Mouse (Mus musculus) splenic B cell, adult 2 months (primary cell): ENCODE data around the gene Mettl8.

Source experiments
- DNase-seq: peaks from one replicate; pipeline ENCODE4 v3.0.0-alpha.2; 2011; ENCODE audit warnings: low read depth, low spot score
- H3K27me3 ChIP-seq: 2 replicates; pipeline ENCODE4 v1.6.1; 2012; ENCODE audit warnings: mild to moderate bottlenecking, low read length, moderate library complexity, mixed read lengths; ENCODE audit not compliant: control insufficient read depth, poor library complexity, insufficient read depth, severe bottlenecking
- H3K36me3 ChIP-seq: 2 replicates; pipeline ENCODE4 v1.6.1; 2012; ENCODE audit warnings: mild to moderate bottlenecking, low read length, moderate library complexity, mixed read lengths; ENCODE audit not compliant: control insufficient read depth, poor library complexity, insufficient read depth, severe bottlenecking

Mettl8 gene

DNA sequence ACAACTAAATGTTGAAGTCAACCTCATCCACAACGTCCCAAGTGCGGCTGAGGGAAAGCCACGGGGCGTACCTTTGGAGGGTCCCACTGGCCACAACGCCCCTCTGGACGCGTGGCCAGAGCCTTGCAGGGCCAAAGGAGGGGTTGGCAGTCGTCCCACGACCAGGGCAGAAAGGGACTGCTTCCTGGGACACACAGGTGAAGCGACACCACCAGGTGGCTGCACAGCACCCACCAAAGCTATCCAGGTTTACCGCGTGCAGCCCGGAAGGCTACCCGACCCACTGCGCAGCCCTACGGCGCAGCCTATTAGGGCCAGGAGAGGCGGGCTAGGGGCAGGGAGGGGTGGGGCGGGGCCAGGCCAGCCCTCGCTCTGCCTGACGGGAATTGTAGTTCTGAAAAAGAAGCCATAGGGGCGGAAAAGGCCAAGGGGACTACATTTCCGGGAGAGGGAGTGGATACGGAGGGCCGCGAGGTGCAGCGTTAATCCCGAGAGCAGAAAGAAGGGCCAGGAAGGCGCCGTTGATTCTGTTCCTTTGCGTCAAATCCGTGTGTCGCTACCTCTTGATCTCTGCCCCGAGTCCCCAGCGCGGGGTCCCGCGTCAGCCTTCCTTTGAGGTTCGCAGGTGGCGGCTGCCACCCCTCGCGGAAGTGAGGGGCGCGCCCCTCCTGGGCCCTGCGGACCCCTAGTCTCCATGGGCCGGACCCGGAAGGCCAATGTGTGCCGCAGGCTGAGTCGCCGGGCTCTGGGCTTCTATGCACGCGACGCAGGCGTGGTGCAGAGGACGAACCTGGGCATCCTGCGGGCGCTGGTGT is at the start of gene Mettl8, which contains the start of gene Dcaf17:
Gene Mettl8 (minus strand): TSS at position 284 of the 815 bp plus-strand sequence.
Gene Dcaf17 (plus strand): TSS at position 29 of the 815 bp plus-strand sequence.
- H3K27me3 ChIP-seq: no peaks in the 10 kb centered on the region
- DNase-seq: peak; percentile 97
- peaks cover 6% of the 10 kb centered on the region; the same call in 1 of the 2 replicates for H3K36me3 ChIP-seq

DNA sequence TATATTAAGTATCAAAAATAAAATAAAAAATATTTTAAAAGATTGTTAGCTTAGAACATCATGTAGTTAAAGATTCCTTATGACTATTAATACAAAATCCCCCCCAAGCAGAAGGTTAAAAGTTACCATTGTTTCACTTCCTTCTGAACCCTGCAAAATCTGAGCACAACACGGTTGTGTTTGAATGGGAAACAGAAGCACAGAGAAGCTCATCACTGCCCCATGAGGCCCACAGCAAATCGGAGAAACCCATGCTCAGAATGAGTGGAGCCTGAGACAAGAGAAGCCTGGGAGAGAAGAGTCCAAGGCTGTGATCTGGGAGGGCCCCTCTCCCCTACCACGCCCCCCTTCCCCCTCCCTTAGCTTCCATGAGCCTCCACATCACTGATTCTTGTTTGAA is 49.3 kb upstream of the Mettl8 start:
- peaks cover 2% of the 10 kb centered on the region; the same call in 1 of the 2 replicates for H3K36me3 ChIP-seq
- no peaks in the 10 kb centered on the region for H3K27me3 ChIP-seq
- DNase-seq: peak; percentile 72

DNA sequence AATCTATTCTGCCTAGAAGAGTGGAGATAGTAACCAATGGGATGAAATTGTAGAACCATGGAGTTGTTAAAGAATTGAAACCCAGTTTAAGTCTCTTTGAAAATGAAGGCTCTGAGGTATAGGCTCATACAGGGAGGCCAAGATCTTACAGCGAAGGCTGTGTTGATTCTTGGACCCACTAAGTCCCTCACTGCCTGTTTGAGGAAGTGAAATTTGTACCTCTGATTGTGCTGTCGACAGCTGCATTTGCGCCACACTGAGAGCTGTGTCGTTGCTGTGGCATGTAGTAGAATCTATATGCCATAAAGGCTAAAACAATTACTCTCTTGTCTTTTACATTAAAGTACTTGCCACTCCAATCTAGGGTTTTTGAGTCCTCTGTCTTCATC is 47.9 kb upstream of the Mettl8 start:
- peaks cover 2% of the 10 kb centered on the region; the same call in 1 of the 2 replicates for H3K36me3 ChIP-seq
- no peaks in the 10 kb centered on the region for H3K27me3 ChIP-seq
- peak; percentile 75 for DNase-seq

DNA sequence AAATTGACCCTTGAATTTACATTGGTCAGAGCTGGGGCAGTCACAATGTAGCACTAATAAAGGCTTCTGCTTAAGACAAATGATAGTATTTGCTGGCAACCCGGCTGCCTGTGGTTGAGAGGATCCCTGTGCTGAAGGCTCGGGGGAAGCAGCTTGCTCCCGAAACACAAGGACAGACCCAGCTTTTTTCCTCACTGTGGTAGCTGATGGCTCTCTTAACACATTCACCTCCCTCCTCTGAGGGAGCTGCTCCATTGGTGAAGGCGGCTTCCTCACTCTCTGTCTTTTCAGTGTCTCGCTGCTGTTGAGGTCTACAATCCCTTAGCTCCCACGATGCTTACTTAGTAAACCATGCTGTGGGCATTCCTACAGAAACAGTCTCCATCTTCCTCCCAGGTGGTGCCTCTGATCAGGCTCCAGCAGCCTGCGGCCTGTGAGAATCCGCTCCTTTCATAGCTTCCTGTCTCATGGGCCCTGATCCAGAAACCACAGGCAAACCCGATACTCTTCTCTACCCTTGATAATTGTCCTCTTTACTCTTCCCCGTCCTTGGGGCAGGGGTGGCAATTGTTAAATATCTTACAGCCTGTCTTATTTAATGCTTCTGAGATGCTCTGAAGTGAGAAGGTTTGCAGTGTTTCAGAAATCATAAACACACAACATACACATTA is 47.4 kb upstream of the Mettl8 start:
- H3K27me3 ChIP-seq: no peaks in the 10 kb centered on the region
- H3K36me3 ChIP-seq: peaks cover 2% of the 10 kb centered on the region; the same call in 1 of the 2 replicates
- DNase-seq: no peak

DNA sequence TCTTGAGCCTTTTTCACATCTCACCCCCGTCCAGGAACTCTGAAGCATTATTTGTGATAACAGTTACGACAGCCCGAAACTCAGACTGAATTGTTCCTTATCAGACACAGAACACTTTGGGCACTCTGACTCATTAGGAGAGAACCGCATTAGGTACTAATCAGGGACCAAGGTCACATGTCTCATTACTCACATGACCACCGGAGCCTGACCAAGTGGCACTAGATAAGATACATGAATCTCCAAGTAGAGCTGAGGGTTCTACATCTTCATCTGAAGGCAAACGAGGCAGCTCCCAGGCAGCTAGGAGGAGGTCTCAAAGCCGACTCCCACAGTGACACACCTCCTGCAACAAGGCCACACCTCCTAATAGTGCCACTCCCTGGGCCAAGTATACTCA is 40.8 kb upstream of the Mettl8 start:
- DNase-seq: no peak
- Histone ChIP-seq H3K36me3 (peaks cover 6% of the 10 kb centered on the region; the same call in 1 of the 2 replicates), H3K27me3 (no peaks in the 10 kb centered on the region)

DNA sequence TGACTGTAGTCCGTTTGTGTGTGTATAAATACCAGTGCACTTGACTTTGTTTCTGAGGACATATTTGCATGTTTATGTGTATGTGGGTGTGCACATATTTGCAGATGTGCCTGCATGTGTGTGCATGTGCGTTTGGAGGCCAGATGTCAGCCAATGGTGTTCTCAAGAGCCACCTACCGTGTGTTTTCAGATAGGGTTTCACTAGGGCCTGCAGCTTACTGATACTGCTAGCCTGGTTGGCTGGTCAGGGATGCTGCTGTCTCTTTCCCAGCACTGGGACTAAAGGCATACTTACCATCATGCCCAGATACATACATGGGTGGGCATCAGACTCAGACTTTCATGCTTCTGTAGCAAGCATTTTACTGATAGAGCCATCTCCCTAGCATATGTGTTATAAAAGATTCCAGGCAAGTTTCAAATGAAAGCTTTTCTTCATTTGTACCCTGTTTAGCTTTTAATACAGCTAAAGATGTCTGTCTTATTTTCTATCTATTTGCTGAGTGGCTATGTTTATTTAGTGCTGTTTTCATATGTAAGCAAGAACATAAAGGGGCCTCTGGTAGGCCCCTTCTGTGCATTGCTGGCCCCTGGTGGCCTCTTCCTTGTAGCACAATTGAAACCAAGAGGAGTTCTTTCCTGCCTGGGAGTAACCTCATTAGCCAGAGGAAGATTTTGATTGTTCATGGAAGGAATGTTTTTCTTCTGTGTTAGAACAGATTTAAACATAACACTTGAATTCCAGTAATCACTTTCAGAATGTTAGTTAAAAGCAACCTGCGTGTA is 35.5 kb upstream of the Mettl8 start:
- Histone ChIP-seq H3K27me3 (no peaks in the 10 kb centered on the region), H3K36me3 (peaks cover 9% of the 10 kb centered on the region; the same call in 1 of the 2 replicates)
- DNase-seq: no peak

DNA sequence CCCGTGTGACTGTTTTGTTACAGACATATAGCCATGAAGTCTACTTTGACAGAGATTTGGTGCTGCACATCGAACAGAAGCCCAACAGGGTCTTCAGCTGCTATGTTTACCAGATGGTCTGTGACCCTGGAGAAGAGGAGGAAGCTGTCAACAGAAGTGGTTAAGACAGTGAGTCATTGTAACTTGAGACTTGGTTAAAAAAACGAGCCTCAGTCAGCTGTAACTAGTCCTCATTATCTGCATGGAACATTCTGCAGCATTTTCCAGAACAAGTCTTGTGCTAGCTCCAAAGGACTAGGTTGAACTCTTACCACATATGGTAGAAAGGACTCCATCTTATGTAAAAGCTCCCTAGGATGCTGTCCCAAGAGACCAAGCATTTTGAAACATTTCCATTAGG is 34.4 kb upstream of the Mettl8 start:
- peaks cover 9% of the 10 kb centered on the region; the same call in 1 of the 2 replicates for H3K36me3 ChIP-seq
- no peaks in the 10 kb centered on the region for H3K27me3 ChIP-seq
- no peak for DNase-seq

DNA sequence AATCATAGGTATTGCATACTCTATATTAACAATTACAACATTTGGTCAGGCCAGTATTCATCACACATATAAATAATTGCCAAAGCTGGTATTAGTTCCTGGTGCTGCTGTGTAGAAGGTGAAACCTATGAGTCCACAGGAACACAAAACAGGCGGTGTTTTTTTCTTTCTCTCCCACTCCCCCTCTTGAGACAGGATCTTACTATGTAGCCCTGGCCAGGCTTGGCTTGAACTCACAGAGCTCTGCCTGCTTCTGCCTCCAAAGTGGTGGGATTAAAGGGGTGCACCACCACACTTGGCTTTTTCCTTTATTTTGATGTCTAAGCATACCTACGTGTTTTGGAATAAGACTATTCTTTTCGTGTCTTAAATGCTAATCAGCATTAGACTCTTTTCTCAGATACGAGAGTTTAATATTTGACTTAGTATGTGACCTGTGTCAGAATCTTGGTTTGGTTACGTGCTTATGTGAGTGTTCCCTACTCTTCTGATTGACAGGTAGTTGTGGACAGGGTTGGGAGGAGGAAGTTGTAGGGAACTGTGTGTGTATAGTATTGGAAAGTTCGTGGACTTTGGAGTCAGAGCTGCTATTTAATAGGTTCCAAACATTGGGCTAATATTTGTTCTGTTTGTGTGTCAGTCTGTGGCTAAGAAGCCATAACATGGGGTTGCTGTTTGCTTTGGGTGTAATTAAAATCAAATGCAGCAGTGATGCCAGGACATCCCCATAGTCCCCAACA is 28.2 kb upstream of the Mettl8 start:
- DNase-seq: no peak
- Histone ChIP-seq H3K27me3 (no peaks in the 10 kb centered on the region), H3K36me3 (peaks cover 12% of the 10 kb centered on the region; the same call in 1 of the 2 replicates)

DNA sequence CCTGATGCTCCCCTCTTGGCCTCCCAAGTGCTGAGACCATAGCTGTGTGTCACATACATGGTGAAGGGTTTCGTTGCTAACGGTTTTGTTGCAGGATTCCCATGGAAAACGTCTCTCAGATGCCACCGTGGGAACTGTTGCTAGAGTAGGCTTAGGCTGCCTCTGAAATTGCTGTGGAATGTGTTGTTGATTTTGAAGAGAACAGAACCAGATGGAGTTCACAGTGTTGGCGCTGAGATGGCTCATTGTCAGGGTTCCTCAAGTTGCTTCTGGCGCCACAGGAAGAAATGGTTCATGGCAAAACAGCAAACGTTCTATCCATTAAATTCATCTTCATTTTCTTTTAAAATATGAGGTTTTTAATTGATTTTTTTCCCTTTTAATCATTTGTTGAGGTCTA is 27.0 kb upstream of the Mettl8 start:
- no peak for DNase-seq

DNA sequence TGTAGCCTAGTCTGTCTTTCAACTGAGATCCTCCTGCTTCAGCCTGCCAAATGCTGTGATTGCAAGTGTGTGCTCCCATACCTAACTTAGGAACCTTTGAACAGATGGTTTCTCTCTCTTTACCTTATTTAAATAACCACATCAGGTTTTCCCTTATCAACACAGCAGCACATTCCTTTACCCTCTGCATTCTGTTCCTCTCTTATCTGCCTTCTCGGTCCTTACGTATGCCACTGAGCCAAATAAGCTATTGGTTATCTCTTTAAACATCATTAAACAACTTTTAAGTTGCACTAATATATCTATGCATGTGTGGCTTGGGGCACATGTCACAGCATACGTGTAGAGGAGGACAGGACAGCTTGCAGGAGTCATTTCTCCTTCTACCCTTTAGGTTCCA is 18.4 kb upstream of the Mettl8 start:
- no peaks in the 10 kb centered on the region for H3K27me3 ChIP-seq
- H3K36me3 ChIP-seq: 0 out of 2 replicates have a peak, but pooled peaks cover 1% of the 10 kb centered on the region
- no peak for DNase-seq

More for the DNA sequence above, 27.0 kb upstream of the Mettl8 start:
- Histone ChIP-seq H3K36me3 (peaks cover 13% of the 10 kb centered on the region; the same call in 1 of the 2 replicates), H3K27me3 (no peaks in the 10 kb centered on the region)

DNA sequence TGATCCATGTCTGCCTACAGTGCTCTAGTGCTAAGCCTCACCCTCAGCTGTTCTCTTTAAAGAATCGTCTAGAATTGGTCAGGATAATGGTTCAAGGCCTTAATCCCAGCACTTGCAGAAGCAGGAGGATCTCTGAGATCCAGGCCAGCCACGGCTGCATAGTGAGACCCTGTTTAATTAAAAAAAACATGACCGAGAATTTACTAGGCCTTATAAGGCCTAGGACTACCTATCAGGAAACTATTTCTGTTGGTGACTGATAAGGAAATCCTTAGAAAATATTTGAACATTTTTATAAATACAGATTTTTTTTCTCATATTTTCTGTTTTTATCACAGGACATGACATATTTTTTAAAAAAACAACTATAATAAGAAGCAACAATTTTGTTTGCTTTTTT is 17.9 kb upstream of the Mettl8 start:
- no peaks in the 10 kb centered on the region for H3K27me3 ChIP-seq
- DNase-seq: no peak
- H3K36me3 ChIP-seq: 0 out of 2 replicates have a peak, but pooled peaks cover under 1% of the 10 kb centered on the region

DNA sequence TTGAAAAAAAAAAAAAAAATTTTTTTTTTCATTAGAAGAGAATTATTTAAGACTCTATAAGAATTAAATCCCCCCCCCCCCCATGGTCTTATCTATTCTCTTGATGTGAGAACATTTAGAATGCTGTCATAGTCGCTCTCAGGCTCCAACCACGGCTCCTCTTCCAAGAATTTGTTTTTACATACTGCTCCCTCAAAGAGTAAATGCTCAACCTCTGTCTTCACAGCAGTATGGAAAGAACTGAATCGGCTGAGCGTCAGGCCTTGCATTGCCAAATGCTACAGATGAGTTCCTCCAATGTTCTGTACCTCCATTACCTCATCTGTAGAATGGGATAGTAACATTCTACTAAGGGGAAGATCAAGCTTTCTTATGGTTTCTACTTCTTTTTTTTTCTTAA is 16.2 kb upstream of the Mettl8 start:
- no peak for DNase-seq
- no peaks in the 10 kb centered on the region for H3K36me3 ChIP-seq
- H3K27me3 ChIP-seq: no peaks in the 10 kb centered on the region

DNA sequence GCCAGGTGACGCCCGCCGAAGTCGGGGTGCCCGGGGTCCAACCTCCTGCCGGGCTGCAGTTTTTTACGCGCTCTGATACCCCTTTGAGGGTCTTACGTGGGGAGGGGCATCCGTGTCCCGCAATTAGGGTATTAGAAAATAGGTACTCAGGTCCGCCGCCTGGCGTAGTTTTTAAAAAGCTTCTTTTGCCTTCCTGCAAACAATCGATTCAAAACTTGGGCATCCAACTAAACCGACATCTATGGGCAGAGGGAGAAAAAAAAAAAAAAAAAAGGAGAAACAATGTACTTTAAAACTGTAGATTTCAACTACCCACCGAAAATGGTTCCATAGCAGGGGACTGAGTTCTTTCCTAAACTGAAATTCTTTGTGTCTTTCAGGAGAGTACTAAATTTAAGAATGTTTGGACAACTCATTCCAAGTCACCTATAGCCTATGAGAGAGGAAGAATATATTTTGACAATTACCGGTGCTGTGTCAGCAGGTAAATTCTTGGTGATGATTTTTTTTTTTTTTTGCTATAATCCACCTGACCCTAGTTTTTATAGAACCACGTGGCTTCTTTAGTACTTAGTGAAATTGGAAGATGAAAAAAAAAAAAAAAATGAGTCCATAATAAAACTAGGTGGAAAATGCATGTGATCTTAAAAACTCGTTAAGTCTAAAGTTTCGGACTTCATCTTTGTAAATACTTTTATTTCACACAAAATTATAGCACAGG is 892 bp upstream of the Mettl8 start:
- DNase-seq: no peak
- no peaks in the 10 kb centered on the region for H3K27me3 ChIP-seq
- peaks cover 6% of the 10 kb centered on the region; the same call in 1 of the 2 replicates for H3K36me3 ChIP-seq
